Mouse (Mus musculus) testis, adult 2 months (tissue): ENCODE results near the gene Dpp4.

Experiments used
- CTCF ChIP-seq: fragments of 200-500 bp; IDR thresholded peaks from 2 replicates; pipeline ENCODE4 v1.5.1; 2012; ENCODE audit warnings: low read depth, mild to moderate bottlenecking, inconsistent platforms, low read length, moderate library complexity; ENCODE audit not compliant: control insufficient read depth, insufficient read depth, insufficient replicate concordance
- POLR2A ChIP-seq: fragments of 200-500 bp; IDR thresholded peaks from 2 replicates; pipeline ENCODE4 v1.6.1; 2012; ENCODE audit warnings: low read depth, mild to moderate bottlenecking, inconsistent platforms, low read length, moderate library complexity; ENCODE audit not compliant: control insufficient read depth

DNA sequence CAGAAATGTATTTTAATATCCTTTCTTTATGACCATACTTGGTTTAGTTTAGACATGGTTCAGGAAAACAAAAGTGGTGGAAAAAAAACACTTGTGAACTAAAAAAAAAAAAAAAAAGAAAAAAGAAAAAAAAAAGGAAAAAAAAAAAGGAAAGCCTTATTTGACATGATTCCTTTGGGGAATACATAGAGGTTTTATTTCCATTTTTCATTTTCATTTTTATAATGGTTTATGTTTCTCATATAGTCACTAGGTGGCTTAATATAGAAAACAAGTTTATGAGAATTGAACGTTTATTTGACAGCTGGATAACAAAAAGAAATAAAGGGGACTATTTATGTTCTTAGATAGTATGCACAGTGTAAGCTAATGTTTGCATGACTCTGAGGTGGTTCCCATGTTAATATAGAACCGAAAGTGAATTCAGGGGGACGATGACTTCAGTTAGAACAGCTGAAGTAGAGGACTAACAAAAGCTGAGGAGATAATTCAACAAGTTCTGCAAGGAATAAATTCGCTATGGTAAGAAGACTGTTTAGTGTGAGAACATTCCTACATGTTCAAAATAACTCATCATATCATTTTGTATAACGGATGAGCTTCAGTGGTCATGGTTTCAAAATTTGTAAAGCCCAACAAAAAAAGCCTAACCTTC is 37.8 kb upstream of the Dpp4 start:
- TF ChIP-seq CTCF (no peak), POLR2A (no peak)
